Mouse (Mus musculus) cerebellum, adult 9-11 months (tissue): Measurements from ENCODE around the gene AU040320.

Source experiments
- DNase-seq: peaks from one replicate; pipeline ENCODE4 v3.0.0; 2022

AU040320 gene

DNA sequence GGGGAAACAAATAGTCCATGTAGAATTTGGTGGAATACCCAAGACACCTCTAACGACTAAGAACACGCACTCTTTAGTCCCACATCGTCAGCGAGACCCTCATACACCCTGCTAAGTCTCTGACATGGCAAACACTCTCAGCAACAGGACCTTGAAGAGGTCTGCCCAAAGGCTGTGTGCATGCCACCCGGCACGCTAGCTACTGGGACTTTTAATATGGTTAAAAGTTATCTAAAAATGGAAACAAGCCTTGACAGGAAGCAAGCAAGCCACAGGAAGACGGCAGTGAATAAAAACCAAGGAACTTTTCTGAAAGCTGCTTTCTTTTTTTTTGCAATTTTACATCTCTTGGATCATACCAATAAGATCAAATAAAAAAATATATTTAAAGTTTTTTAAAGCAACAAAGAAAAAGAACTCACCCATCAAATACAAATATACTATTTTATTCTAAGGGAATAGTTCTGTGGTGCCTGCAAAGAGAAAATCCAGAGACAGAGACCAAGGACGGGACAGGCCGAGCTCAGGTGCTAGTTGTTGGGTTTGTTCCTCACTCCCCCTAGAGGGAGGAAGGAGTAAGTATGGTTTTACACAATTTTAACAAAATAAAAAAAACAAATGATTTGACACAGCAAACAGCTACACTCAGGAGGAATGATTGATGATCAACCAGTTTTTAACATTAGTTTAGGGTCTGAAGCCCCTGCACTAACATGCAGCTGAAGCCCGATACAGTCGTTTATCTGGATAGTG lies 108.3 kb downstream of the AU040320 start:
- DNase-seq: no peak

DNA sequence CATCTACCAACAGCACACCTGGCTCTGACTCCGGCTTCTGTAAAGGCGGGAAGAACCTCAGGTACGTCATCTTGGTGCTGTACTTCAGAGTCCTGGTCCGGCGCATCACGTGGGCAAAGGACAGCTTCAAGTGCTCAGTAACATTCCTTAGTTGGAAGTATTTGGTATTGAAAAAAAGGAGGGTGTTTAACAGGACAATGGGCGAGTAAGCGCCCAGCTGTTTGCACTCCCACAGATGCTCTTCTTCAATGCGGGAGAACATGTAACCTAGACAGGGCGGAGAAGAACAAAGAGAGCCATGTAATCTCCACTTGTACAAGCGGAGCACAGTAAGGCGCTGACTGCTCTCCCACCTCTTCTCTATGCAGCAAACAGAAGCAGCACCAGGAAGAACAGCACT lies 115.4 kb downstream of the AU040320 start:
- no peak for DNase-seq

DNA sequence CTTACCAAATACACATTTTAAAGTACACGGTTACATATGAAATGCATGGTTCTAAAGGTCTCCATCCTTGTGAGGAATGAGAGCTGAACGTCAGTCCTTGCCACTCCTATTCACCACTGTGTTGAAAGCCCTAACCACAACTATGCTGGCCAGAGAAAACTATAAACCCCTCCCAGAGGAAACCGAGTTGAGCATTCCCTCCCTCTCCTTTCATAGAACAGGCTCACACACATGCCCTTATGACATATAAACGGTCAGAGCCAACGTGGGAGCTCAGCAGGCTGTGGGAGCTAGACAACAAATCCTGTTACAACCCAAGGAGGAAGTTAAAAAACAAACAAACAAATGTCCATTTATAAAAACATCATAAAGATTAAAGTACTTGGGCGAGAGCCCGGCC lies 119.4 kb downstream of the AU040320 start:
- no peak for DNase-seq

DNA sequence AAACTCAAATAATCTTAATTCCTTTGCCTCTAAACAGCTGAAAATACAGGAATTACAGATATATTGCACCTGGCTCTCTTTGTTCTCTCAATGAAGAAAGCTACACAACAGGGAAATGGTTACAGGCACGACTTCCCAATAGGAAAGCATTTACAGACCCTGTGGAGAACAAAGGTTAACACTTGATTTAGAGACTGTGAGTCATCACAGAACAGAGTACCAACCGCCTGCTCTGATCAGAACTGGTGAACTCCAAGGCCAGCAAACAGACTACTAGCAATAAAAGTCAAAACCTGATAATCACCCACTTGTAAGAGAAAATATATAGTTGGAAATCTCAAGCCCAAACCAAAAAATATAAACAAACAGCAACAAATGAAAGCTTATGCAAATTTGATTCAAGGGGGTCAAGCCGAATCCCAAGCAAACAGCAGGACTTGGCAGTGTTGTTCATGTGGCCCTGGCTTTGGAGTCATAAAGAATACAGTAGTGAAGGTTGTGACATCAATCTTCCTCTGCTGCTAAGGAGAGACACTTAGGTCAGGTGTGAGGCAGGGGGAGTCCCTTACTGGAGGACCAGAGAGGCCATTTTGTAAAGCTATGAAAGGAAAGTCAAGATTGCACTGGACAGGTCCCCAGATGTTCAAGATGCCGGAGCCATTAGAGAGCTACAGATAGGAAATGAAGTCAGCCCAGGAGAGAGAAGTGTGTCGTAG lies 126.4 kb downstream of the AU040320 start:
- no peak for DNase-seq

DNA sequence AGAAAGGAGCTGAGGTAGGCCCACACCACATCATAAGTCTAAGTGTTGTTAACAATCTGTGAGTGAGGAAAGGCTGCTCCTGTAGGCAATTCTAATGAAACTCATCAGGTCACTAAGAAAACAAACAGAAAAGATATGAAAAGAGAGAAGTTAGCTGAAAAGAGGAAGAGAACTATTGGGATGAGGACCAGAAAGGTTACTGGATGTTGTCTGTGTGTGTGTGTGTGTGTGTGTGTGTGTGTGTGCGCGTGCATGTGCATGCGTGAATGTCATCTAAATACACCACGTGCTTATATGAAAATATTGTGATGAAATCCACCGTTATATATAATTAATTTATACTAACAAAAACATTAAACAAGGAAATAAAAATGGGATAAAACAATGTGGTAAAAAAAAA lies 130.3 kb downstream of the AU040320 start:
- no peak for DNase-seq

DNA sequence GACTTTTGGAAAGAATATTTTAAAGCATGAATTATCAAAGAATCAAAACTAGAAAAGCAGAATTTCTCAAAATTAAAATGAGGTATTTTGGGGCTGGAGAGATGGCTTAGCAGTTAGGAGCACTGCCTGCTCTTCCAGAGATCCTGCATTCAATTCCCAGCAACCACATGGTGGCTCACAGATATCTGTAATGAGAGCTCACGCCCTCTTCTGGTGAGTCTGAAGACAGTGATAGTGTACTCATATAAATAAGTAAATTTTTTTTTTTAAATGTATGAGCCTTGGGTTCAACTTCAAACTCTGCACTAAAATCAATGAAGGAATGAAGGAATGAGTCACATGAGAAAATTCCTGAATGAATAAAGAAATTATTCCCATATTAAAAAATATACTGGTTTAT lies 132.6 kb downstream of the AU040320 start:
- DNase-seq: no peak

DNA sequence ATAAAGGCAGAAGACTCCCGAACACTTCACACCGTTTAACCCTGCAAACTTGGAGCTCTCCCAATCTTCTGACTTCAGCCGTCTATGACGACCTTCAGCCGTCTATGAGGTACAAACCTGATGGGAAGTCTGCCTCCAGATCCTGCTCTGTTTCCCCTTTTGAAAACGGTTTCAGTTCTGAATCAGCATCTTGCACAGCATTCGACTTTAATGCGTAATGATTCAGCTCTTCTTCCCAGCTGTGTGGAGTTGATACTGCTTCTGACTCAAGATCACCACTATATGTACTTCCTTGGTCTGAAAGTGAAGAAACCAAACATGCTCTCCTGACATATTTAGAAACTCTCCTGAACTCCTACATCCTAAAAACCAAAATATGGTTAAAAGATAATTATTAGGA lies 136.5 kb downstream of the AU040320 start:
- no peak for DNase-seq
